Mouse (Mus musculus): ENCODE measurements around the gene Gucy2g. TPM values are rescaled to one million over a fixed set of nuclear protein-coding genes. Genes with fewer than 3 reads are reported as not detected.
"Not testable (repeated sequence)": the region's sequence is repeated elsewhere in the genome, so short reads cannot be mapped to it uniquely, and the experiment has no call there.

Gucy2g gene
- polyA plus RNA-seq, 1 experiment from 2014 or later = not detected

DNA sequence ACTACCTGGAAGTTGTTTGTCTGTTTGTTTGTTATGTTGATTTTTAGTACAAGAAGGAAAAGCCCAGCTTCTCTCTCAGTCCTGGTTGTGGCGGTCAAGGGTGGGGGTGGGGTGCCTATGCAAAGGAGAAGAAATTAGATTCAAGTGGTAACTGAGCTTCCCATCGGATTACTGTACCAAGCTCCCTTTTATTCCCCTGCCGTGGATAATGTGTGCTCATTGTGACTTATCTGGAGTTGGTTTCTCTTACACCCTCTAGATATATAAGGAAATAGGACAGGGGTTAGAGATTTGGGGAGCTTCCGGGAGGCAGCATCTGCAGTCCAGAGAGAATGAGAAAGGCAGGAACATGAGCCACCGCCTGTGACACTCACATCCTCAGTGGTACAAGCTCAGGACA is 60.6 kb downstream of the Gucy2g start, which contains the start of gene Tectb:
TSS of gene Tectb (plus strand) at position 301 of the 400 bp plus-strand sequence.
- no peak within 1 kb of the TSS for H3K4me2 ChIP-seq (ENCODE audit: low read depth, low read length)

DNA sequence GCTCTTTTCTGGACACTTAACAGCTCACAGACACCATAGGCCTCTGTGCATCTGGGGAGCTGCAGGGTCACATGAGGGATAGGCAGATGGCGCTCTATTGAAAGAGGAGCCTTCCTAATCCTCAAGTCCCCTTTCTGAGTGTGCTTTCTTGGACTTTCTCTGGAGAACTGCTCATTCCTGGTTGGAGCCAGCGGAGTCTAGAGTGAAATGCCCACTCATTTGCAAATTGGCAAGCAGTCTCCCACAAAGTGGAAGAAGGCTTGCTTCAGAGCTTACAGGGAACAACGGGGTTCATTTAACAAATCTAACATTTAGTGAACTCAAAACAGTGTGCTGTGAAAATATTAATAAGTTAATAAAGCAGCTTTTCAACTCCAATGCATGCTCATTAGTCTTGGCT is 63.9 kb downstream of the Gucy2g start:
- no peak overlapping the region for H3K4me3 ChIP-seq (ENCODE audit: low read depth, low read length)
- no peaks in the 10 kb centered on the region for H3K9me3 ChIP-seq (replicated peaks; ENCODE audit: control insufficient read depth, low read length)
- no peak overlapping the region for H3K9ac ChIP-seq (replicated peaks; ENCODE audit: low read length)
- H3K4me1 ChIP-seq (ENCODE audit: control insufficient read depth, insufficient read depth, low read length) = no peaks in the 10 kb centered on the region
- 96% methylated on average over 3 of the region's 3 CpGs for WGBS
- DNase-seq (ENCODE audit: low spot score) (no peak), ATAC-seq (replicated peaks; ENCODE audit: insufficient number of reproducible peaks, low FRiP score, low TSS enrichment, low read depth) (no peak)
- H3K27me3 ChIP-seq (ENCODE audit: control insufficient read depth, insufficient read depth, low read length) = no peaks in the 10 kb centered on the region
- no peak overlapping the region for H3K27ac ChIP-seq (replicated peaks; ENCODE audit: low read depth, low read length)
- no peaks in the 10 kb centered on the region for H3K36me3 ChIP-seq (replicated peaks; ENCODE audit: control insufficient read depth, insufficient read depth, low read depth, low read length)
- no peak overlapping the region for H3K4me2 ChIP-seq (ENCODE audit: low read depth, low read length)

More for the DNA sequence above, 60.6 kb downstream of the Gucy2g start, which contains the start of gene Tectb:
- H3K27me3 ChIP-seq (ENCODE audit: control insufficient read depth, insufficient read depth, low read length) = no peaks in the 10 kb centered on the region
- no peaks in the 10 kb centered on the region for H3K9me3 ChIP-seq (replicated peaks; ENCODE audit: control insufficient read depth, low read length)
- no peak for DNase-seq (ENCODE audit: low spot score)
- H3K4me1 ChIP-seq (ENCODE audit: control insufficient read depth, insufficient read depth, low read length) = no peaks in the 10 kb centered on the region
- 76% methylated on average over 5 of the region's 5 CpGs for WGBS
- H3K4me3 ChIP-seq (ENCODE audit: low read depth, low read length) = no peak within 1 kb of the TSS
- ATAC-seq (replicated peaks; ENCODE audit: insufficient number of reproducible peaks, low FRiP score, low TSS enrichment, low read depth) = no peak
- H3K27ac ChIP-seq (replicated peaks; ENCODE audit: low read depth, low read length) = no peak within 1 kb of the TSS
- no peak within 1 kb of the TSS for H3K9ac ChIP-seq (replicated peaks; ENCODE audit: low read length)
- no peaks in the 10 kb centered on the region for H3K36me3 ChIP-seq (replicated peaks; ENCODE audit: control insufficient read depth, insufficient read depth, low read depth, low read length)

DNA sequence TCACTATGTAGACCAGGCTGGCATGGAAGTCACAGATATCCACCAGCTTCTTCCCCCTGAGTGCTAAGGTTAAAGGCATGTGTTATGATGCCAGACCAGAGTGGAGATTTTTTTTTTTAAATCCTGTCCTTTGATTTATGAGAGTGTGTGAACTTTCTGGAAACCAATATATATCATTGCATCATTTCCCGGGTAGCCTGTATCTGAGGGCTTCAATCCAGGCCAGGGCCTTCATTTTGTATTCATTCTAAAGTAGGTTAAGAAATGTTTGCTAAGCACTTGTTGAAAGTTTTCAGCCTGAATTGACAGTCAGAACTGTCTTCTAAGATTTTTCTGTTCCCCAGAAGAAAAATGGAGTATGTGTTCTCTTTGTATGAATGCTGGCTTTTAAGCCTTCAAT is 69.5 kb downstream of the Gucy2g start:
- DNase-seq (ENCODE audit: low spot score) (no peak), ATAC-seq (replicated peaks; ENCODE audit: insufficient number of reproducible peaks, low FRiP score, low TSS enrichment, low read depth) (no peak)
- H3K27ac ChIP-seq (replicated peaks; ENCODE audit: low read depth, low read length) = no peak overlapping the region
- H3K9me3 ChIP-seq (replicated peaks; ENCODE audit: control insufficient read depth, low read length) = no peaks in the 10 kb centered on the region; the same call in 1 of the 2 replicates
- no peak overlapping the region for H3K9ac ChIP-seq (replicated peaks; ENCODE audit: low read length)
- no peaks in the 10 kb centered on the region for H3K4me1 ChIP-seq (ENCODE audit: control insufficient read depth, insufficient read depth, low read length)
- H3K4me3 ChIP-seq (ENCODE audit: low read depth, low read length) = no peak overlapping the region
- H3K27me3 ChIP-seq (ENCODE audit: control insufficient read depth, insufficient read depth, low read length) = no peaks in the 10 kb centered on the region
- H3K4me2 ChIP-seq (ENCODE audit: low read depth, low read length) = no peak overlapping the region
- WGBS = 84% methylated on average over 1 of the region's 1 CpGs
- H3K36me3 ChIP-seq (replicated peaks; ENCODE audit: control insufficient read depth, insufficient read depth, low read depth, low read length) = no peaks in the 10 kb centered on the region

DNA sequence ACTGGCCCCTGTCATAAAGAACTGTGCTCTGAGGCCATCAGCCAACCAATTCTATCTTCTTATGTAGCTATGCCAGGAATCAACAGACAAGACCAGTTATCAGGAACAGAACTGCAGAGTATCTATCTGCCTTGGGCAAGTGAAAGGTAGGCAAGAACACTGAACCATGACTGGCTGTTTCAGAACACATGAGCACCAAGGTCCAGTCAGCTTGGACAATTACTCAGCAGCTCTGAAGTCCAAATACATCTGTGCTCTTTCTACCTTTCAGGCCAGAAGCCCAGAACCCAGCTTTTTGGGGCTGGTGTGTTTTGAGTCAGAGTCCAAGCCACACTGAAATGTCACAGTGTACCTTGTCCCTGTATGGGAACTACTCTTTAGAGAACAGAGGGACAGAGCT is 70.6 kb downstream of the Gucy2g start:
- no peaks in the 10 kb centered on the region for H3K4me1 ChIP-seq (ENCODE audit: control insufficient read depth, insufficient read depth, low read length)
- ATAC-seq (replicated peaks; ENCODE audit: insufficient number of reproducible peaks, low FRiP score, low TSS enrichment, low read depth) = no peak
- no peak overlapping the region for H3K9ac ChIP-seq (replicated peaks; ENCODE audit: low read length)
- H3K36me3 ChIP-seq (replicated peaks; ENCODE audit: control insufficient read depth, insufficient read depth, low read depth, low read length) = no peaks in the 10 kb centered on the region
- no peaks in the 10 kb centered on the region; the same call in 1 of the 2 replicates for H3K9me3 ChIP-seq (replicated peaks; ENCODE audit: control insufficient read depth, low read length)
- H3K27ac ChIP-seq (replicated peaks; ENCODE audit: low read depth, low read length) = no peak overlapping the region
- H3K4me3 ChIP-seq (ENCODE audit: low read depth, low read length) = no peak overlapping the region
- DNase-seq (ENCODE audit: low spot score) = no peak
- H3K27me3 ChIP-seq (ENCODE audit: control insufficient read depth, insufficient read depth, low read length) = no peaks in the 10 kb centered on the region
- H3K4me2 ChIP-seq (ENCODE audit: low read depth, low read length) = no peak overlapping the region

DNA sequence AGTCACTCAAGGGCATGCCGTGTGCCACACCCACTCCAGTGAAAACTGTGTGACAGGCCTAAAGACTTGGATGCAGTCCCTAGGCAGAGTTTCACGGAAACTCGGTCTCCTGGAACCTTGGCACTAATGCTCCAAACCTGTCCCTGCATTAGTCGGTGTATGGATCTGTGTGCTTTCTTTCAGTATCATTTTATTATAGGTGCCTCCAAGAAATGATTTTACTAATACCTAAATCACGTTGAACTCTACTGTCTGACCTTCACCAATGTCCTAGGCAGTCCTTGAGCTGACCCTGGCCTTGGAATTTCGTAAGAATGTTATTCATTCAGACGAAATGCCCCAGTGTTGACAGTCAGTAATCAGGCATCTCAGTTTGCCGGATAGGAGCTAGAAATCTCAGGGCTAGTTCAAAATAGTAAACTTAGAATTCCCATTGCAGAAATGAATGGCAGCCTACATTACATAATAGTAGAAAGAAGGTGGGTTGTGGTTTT is 71.8 kb downstream of the Gucy2g start:
- not testable (repeated sequence) for H3K27ac ChIP-seq (replicated peaks; ENCODE audit: low read depth, low read length); H3K36me3 ChIP-seq (replicated peaks; ENCODE audit: control insufficient read depth, insufficient read depth, low read depth, low read length); DNase-seq (ENCODE audit: low spot score); H3K4me2 ChIP-seq (ENCODE audit: low read depth, low read length); H3K9ac ChIP-seq (replicated peaks; ENCODE audit: low read length); ATAC-seq (replicated peaks; ENCODE audit: insufficient number of reproducible peaks, low FRiP score, low TSS enrichment, low read depth); H3K9me3 ChIP-seq (replicated peaks; ENCODE audit: control insufficient read depth, low read length); H3K4me1 ChIP-seq (ENCODE audit: control insufficient read depth, insufficient read depth, low read length); H3K27me3 ChIP-seq (ENCODE audit: control insufficient read depth, insufficient read depth, low read length); H3K4me3 ChIP-seq (ENCODE audit: low read depth, low read length)
- 95% methylated on average over 8 of the region's 8 CpGs for WGBS

DNA sequence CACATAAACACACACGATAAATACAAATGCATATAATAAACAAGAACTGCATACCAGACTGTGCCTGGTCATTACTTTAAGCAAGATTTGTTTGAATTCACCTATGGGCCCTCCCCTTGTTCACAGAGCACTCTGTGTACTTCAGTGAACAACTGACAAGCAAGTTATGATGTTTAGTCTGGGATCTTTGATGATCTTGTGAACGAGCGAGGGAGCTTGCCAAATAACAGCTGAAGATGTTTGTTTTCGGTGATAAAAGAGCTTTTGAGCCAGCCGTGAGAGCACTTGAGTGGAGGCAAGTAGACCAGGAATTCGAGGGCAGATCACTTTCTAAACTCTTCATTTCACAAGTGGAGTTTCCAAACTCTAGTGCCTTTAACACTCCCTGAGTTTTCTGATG is 72.7 kb downstream of the Gucy2g start:
- Histone ChIP-seq H3K9me3 (replicated peaks; ENCODE audit: control insufficient read depth, low read length) (no peaks in the 10 kb centered on the region; the same call in 1 of the 2 replicates), H3K4me3 (ENCODE audit: low read depth, low read length) (no peak overlapping the region), H3K9ac (replicated peaks; ENCODE audit: low read length) (no peak overlapping the region), H3K27me3 (ENCODE audit: control insufficient read depth, insufficient read depth, low read length) (no peaks in the 10 kb centered on the region), H3K27ac (replicated peaks; ENCODE audit: low read depth, low read length) (no peak overlapping the region), H3K4me2 (ENCODE audit: low read depth, low read length) (no peak overlapping the region), H3K36me3 (replicated peaks; ENCODE audit: control insufficient read depth, insufficient read depth, low read depth, low read length) (no peaks in the 10 kb centered on the region), H3K4me1 (ENCODE audit: control insufficient read depth, insufficient read depth, low read length) (no peaks in the 10 kb centered on the region)
- DNase-seq (ENCODE audit: low spot score) (no peak), ATAC-seq (replicated peaks; ENCODE audit: insufficient number of reproducible peaks, low FRiP score, low TSS enrichment, low read depth) (no peak)
- WGBS = 84% methylated on average over 6 of the region's 6 CpGs

DNA sequence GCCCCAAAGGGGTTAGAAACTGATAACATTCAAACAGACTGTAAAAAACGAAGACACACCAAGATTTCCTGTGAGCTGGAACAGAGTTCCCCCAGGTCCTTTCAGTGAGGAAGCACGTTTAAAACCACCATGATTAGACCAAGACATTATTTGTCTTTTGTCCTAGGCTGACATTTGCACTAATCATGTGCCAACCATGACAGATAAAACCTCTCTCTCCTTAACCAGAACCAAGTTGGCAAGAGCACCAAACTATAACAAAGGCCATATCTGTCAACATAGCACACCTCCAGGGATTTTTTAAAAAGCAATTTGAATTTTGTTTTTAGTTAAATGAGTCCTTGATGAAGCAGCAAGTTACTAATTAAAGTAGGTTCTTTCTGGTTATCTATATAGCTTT is 73.3 kb downstream of the Gucy2g start:
- Histone ChIP-seq H3K9ac (replicated peaks; ENCODE audit: low read length) (no peak overlapping the region), H3K27ac (replicated peaks; ENCODE audit: low read depth, low read length) (no peak overlapping the region), H3K27me3 (ENCODE audit: control insufficient read depth, insufficient read depth, low read length) (no peaks in the 10 kb centered on the region), H3K4me3 (ENCODE audit: low read depth, low read length) (no peak overlapping the region), H3K4me1 (ENCODE audit: control insufficient read depth, insufficient read depth, low read length) (no peaks in the 10 kb centered on the region), H3K9me3 (replicated peaks; ENCODE audit: control insufficient read depth, low read length) (no peaks in the 10 kb centered on the region; the same call in 1 of the 2 replicates), H3K36me3 (replicated peaks; ENCODE audit: control insufficient read depth, insufficient read depth, low read depth, low read length) (no peaks in the 10 kb centered on the region), H3K4me2 (ENCODE audit: low read depth, low read length) (no peak overlapping the region)
- DNase-seq (ENCODE audit: low spot score) (no peak), ATAC-seq (replicated peaks; ENCODE audit: insufficient number of reproducible peaks, low FRiP score, low TSS enrichment, low read depth) (no peak)
- WGBS = 67% methylated on average over 2 of the region's 2 CpGs

DNA sequence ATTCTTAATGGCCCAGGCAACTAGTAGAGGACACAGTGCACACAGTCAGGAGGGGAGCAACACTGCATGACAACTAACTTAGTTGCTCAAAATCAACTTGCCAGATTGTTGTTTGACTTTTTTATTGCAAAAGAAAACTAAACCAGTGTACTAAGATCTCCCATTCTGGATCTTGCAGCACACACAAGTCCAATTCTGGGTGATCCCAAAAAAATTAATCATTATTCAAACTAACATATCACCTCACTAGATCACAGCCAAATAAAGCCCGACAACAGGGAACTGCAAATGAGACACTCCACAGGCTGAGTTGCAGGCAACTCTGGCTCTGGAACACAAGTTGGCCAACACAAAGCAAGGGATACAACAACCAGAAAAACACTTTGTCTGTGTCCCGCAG is 74.3 kb downstream of the Gucy2g start:
- H3K27me3 ChIP-seq (ENCODE audit: control insufficient read depth, insufficient read depth, low read length) = no peaks in the 10 kb centered on the region
- whole genome bisulfite sequencing = 86% methylated on average over 2 of the region's 2 CpGs
- no peaks in the 10 kb centered on the region; the same call in 1 of the 2 replicates for H3K9me3 ChIP-seq (replicated peaks; ENCODE audit: control insufficient read depth, low read length)
- no peak overlapping the region for H3K27ac ChIP-seq (replicated peaks; ENCODE audit: low read depth, low read length)
- H3K4me1 ChIP-seq (ENCODE audit: control insufficient read depth, insufficient read depth, low read length) = no peaks in the 10 kb centered on the region
- H3K4me2 ChIP-seq (ENCODE audit: low read depth, low read length) = no peak overlapping the region
- ATAC-seq (replicated peaks; ENCODE audit: insufficient number of reproducible peaks, low FRiP score, low TSS enrichment, low read depth) = no peak
- H3K4me3 ChIP-seq (ENCODE audit: low read depth, low read length) = no peak overlapping the region
- no peak for DNase-seq (ENCODE audit: low spot score)
- H3K9ac ChIP-seq (replicated peaks; ENCODE audit: low read length) = no peak overlapping the region
- H3K36me3 ChIP-seq (replicated peaks; ENCODE audit: control insufficient read depth, insufficient read depth, low read depth, low read length) = no peaks in the 10 kb centered on the region

Data from embryonic facial prominence, embryonic 11.5 days (tissue).